24 mouse cellular contexts compared by ENCODE assay signal in the genomic region with DNA sequence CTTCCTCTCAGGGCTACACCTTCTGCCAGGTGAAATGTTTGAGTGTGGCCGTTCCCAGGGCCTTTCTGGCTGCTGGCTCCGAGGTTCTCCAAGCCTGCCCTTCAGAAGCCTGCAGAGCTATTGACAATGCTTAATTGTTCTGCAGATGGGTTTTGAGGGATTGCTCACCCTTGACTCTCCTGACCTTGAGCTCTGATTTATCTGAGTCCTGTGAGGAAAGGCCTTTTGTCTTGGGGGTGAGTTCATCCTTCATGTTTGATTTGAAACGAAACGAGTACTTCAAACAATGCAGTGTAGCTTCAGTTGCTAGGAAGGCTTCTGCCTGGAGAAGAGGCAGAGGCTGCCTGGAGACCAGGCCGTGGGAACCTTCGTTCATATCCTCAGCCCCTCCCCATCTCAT. TPM values are rescaled to one million over a fixed set of nuclear protein-coding genes. Genes with fewer than 3 reads are reported as not detected.
DNase-seq lines count a peak whose midpoint lies in the region; TF ChIP-seq lines count a peak whose summit lies in the region.
"Had no signal": no experiment of that assay in that cellular context is flagged by ENCODE, and none has a peak within 500 bp of the region (broad histone marks: within the 10 kb centered on the region; RNA-seq: fewer than 3 reads in every experiment).

No protein-coding gene starts in this region.

- no peak overlapping the region for H3K4me3 ChIP-seq in ES-Bruce4 (ENCODE audit: low read depth, low read length)
- H3K4me3 ChIP-seq in ES-E14 (ENCODE audit: insufficient read depth in 1 of 2, low read depth in 1 of 2, low read length in 2 of 2, poor library complexity in 1 of 2, severe bottlenecking in 1 of 2), result no peak overlapping the region
- H3K4me3 ChIP-seq: embryonic facial prominence, embryonic 12.5 days; forebrain, embryonic 15.5 days; heart, embryonic 15.5 days; hindbrain, embryonic 13.5 days had no signal

- H3K9ac ChIP-seq in ES-Bruce4 (ENCODE audit: low read depth, poor library complexity, severe bottlenecking), result no peak overlapping the region
- no peak overlapping the region for H3K9ac ChIP-seq in ES-E14 (ENCODE audit: insufficient read depth, low read depth, low read length, poor library complexity, severe bottlenecking)
- H3K9ac ChIP-seq: embryonic facial prominence, embryonic 12.5 days; forebrain, embryonic 15.5 days; heart, embryonic 15.5 days; hindbrain, embryonic 13.5 days had no signal

- H3K27ac ChIP-seq in ES-Bruce4 (ENCODE audit: insufficient read depth, low read length) (no peak overlapping the region), ES-E14 (ENCODE audit: insufficient read depth, low read depth, low read length, poor library complexity, severe bottlenecking) (no peak overlapping the region)
- H3K27ac ChIP-seq: embryonic facial prominence, embryonic 12.5 days; forebrain, embryonic 15.5 days; heart, embryonic 15.5 days; hindbrain, embryonic 13.5 days; hindbrain, postnatal 0 days had no signal

- no peaks in the 10 kb centered on the region for H3K4me1 ChIP-seq in ES-Bruce4 (ENCODE audit: control insufficient read depth, insufficient read depth, low read length)
- H3K4me1 ChIP-seq in ES-E14 (ENCODE audit: control insufficient read depth in 2 of 2, insufficient read depth in 2 of 2, low read length in 2 of 2, poor library complexity in 1 of 2), result peaks cover 0 to 4% of the 10 kb centered on the region in 2 experiments; a peak in 1 of 4 replicates
- H3K4me1 ChIP-seq: embryonic facial prominence, embryonic 12.5 days; forebrain, embryonic 15.5 days; heart, embryonic 15.5 days; hindbrain, embryonic 13.5 days had no signal

- no peaks in the 10 kb centered on the region for H3K9me3 ChIP-seq in ES-Bruce4 (replicated peaks; ENCODE audit: control insufficient read depth, insufficient read depth, low read length, poor library complexity, severe bottlenecking)
- no peaks in the 10 kb centered on the region for H3K9me3 ChIP-seq in ES-E14 (ENCODE audit: control insufficient read depth, insufficient read depth, low read depth, low read length)
- H3K9me3 ChIP-seq: embryonic facial prominence, embryonic 12.5 days; forebrain, embryonic 15.5 days; heart, embryonic 15.5 days; hindbrain, embryonic 13.5 days had no signal

- no peak for TF ChIP-seq CTCF in ES-Bruce4 (IDR thresholded peaks at IDR 0.05; ENCODE audit: low read depth, low read length)

- no peak for TF ChIP-seq POLR2A in ES-Bruce4 (IDR thresholded peaks at IDR 0.05; ENCODE audit: insufficient read depth, low read length)

- H3K36me3 ChIP-seq in ES-Bruce4 (ENCODE audit: control insufficient read depth, insufficient read depth, low read length, poor library complexity, severe bottlenecking), result no peaks in the 10 kb centered on the region
- H3K36me3 ChIP-seq in ES-E14 (ENCODE audit: control insufficient read depth, insufficient read depth, low read length, poor library complexity, severe bottlenecking), result no peaks in the 10 kb centered on the region
- H3K36me3 ChIP-seq: embryonic facial prominence, embryonic 12.5 days; forebrain, embryonic 15.5 days; heart, embryonic 15.5 days; hindbrain, embryonic 13.5 days had no signal

- in situ Hi-C loops in ES-E14 (cut with MboI; ENCODE audit: low sequenced_read_pairs in 2 of 2, unreplicated experiment in 2 of 2), result loop anchor here in 1 of 2 experiments (10.0 kb wide), 1 partner anchor 109 kb away; no protein-coding TSS in a partner anchor

- no peaks in the 10 kb centered on the region; the same call in 1 of the 2 replicates for H3K27me3 ChIP-seq in ES-Bruce4 (ENCODE audit: control insufficient read depth, insufficient read depth, low read length, poor library complexity, severe bottlenecking)
- H3K27me3 ChIP-seq: CH12.LX; embryonic facial prominence, embryonic 12.5 days; forebrain, embryonic 15.5 days; heart, embryonic 15.5 days had no signal

- peak; percentile 32 for DNase-seq in adrenal gland, adult 8-10 months
- no peak for DNase-seq in adrenal gland, postnatal 4 days (ENCODE audit: low spot score in 2 of 2)
- peak; percentile 55 for DNase-seq in ES-E14 (ENCODE audit: low read depth, low spot score)
- peak; percentile 40 for DNase-seq in adrenal gland, postnatal 14 days
- DNase-seq in ovary, postnatal 14 days (ENCODE audit: low spot score), result no peak
- no peak for DNase-seq in layer of hippocampus, adult 11-12 months (ENCODE audit: low spot score)
- DNase-seq: cerebellum, adult 11-12 months; cerebellum, adult 9-10 months; cerebellum, postnatal 25 days; gastrocnemius, postnatal 36 days; heart, adult 18-20 months; heart, postnatal 14 days; kidney, adult 11 months; kidney, adult 9 months had no signal

- TF ChIP-seq EP300 in ES-Bruce4 (IDR thresholded peaks at IDR 0.05; ENCODE audit: insufficient read depth, low read depth, low read length), result 0 out of 2 replicates have a peak, but pooled peaks have one; percentile 23

TF ChIP-seq in ES-E14, 5 proteins besides CTCF, POLR2A, EP300 and RAD21:
- TF ChIP-seq ZC3H11A (IDR thresholded peaks at IDR 0.05; ENCODE audit: borderline replicate concordance, low read depth, low read length), result no peak
- no peak for TF ChIP-seq ZNF384 (IDR thresholded peaks at IDR 0.05; ENCODE audit: low read depth, low read length)
- no peak for TF ChIP-seq CHD2 (IDR thresholded peaks at IDR 0.05; ENCODE audit: low read depth, low read length)
- TF ChIP-seq HCFC1 (IDR thresholded peaks at IDR 0.05; ENCODE audit: borderline replicate concordance, insufficient read depth, low read length), result no peak
- no peak for TF ChIP-seq MAFK (IDR thresholded peaks at IDR 0.05; ENCODE audit: insufficient read depth, low read depth, low read length)
TF ChIP-seq in ES-E14: peak in this region for 0.

RNA-seq across cellular contexts. Expression of gene Ptpn5, which starts 10.8 kb away (rescaled TPM):
- total RNA-seq in adrenal gland, adult 8-10 months (2022), result 1 to 10 TPM in 3 of 4 experiments, under 1 TPM in 1; 0.68 to 3.3 (median 1.7) TPM
- 1 to 10 TPM; 2.0 to 2.1 TPM for total RNA-seq in adrenal gland, postnatal 4 days (2021)
- polyA plus RNA-seq in ES-Bruce4 (2011; ENCODE audit: insufficient read depth, insufficient read length, low read depth, missing spikeins), result not detected in 2 replicates
- total RNA-seq in ES-E14 (2012; rRNA removed), result 0.32 and 0.36 TPM in 2 replicates
- 0.90 and 1.4 TPM in 2 replicates for total RNA-seq in adrenal gland, postnatal 14 days (2021)
- total RNA-seq: gastrocnemius, adult 8-10 months; gastrocnemius, postnatal 36 days; heart, adult 18-20 months; heart, postnatal 14 days; hematopoietic stem cell, adult 5-6 weeks; MEL had no signal

Comparison
In these comparisons a context has a peak if more than half of its experiments do, and no peak if none do; other contexts are left out.
1. DNase-seq: peak in adrenal gland, adult 8-10 months (single experiment), ES-E14 (single experiment) and adrenal gland, postnatal 14 days (single experiment); none in adrenal gland, postnatal 4 days (0 of 2), ovary, postnatal 14 days (single experiment) and layer of hippocampus, adult 11-12 months (single experiment).